Mouse (Mus musculus) spleen, embryonic (tissue): ENCODE results near the gene Rabggtb.

Source experiments
- CTCF ChIA-PET: fragments of 350-600 bp; sonication (Branson Sonifier 250); formaldehyde crosslinking; loops from one replicate; lab custom pipeline; 2022; lab: Charles Lee

Gene Rabggtb

GRCm38 (mm10) chr3:153921147-153921910 lies 8.5 kb upstream of the Rabggtb start:
- CTCF ChIA-PET: no interaction called here

DNA sequence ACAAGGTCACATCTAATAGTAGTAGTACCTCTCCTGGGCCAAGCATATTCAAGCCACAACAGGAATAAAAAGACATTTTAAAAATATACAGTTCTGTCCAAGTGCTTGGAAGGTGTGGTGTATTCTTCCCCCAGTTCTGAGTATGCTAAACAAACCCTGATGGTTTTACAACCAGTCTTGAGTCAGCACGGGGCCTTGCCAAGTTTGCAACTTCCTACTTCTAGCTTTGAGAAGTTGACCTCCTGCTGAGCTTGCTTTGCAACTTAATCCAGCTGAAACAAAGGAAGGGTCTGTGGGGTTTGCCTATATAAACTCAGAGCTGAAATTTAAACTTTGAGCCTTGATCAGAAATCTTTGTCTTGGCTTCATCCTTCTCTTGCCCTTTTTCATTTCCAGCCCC lies 4.4 kb upstream of the Rabggtb start:
- CTCF ChIA-PET: no interaction called here

DNA sequence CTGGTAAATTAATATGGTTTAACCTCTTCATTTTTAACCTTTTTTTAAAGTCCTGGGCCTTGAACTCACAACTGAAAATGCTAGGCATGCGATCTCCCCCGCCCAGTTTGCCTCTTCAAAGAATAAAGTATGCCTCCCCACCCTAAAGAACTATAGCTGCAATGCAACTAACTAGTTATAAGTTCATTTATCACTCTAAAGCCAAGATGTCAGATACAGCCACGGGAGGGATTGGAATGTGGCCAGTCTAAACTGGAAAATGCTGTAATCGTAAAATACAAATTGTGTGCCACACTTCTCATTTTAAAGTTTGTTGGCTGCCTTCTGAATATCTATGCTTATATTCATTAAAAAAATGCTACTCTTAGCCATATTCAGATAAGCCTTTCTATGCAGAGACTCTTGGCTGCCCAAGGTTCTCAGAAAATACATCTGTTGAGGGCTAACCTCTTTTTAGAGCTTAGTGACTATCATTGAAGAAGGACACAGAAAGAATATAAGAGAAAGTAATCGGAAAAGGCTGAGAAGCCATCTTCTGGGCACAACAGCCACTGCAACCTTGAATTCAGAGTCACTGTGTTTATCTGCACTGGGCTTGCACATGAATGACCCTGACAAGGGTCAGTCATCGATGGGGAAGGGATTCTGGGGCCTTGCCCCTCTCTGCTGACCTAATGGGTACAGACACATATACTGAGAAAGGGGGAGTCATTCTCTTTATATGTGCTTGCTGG lies 868 bp upstream of the Rabggtb start:
- CTCF ChIA-PET: no interaction called here

- CTCF ChIA-PET: no interaction called here
Measured at GRCm38 (mm10) chr3:153911882-153912440, 848 bp downstream of the Rabggtb start.

DNA sequence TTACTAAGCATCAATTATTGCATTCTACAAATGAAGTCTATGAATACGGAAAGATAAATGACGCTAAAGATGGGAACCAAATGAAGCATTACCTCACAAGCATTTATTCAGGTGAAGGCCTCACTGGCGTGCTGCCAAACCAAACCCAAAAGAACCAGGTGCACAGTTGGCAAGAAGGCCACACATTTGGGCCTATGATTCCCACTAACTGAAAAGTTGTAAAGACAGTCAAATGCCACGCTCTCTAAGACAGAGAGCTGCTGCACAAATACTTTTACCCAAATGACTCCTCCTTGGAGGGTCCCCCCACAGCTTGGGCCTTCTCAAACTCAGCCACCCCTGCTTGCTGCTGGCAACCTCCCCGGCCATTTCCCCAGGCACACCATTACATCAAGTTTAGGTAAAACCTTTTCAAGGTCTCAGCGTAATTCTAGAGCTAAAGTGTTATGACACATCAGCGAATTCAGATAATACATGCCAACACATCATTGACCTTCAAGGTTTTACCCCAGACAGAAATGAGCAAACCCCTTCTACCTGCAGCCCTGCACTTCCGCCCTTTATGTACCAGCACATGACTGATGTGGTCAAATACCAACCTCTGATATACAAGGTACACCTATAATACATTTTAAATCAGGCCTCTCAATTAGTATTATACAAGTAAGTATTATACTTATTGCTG lies 1.5 kb downstream of the Rabggtb start:
- CTCF ChIA-PET: no interaction called here

DNA sequence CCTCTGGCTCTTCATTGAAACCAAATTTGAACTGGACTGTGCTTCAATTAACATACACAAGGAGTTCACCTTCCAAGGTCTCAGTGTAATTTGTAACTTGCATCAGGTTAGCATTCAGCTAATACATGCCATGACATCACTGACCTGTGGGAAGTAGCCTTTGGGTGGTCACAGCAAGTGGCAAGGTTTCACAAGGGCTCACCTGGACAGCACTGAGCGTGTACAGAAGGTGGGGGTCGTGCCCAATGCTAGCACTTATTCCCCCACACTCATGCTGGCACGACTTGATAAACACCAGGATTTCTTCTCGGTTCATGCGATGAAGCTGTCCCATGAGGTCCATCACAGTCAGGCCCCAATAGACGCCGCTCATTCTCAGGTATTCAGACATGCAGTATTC lies 2.3 kb downstream of the Rabggtb start:
- CTCF ChIA-PET: no interaction called here

DNA sequence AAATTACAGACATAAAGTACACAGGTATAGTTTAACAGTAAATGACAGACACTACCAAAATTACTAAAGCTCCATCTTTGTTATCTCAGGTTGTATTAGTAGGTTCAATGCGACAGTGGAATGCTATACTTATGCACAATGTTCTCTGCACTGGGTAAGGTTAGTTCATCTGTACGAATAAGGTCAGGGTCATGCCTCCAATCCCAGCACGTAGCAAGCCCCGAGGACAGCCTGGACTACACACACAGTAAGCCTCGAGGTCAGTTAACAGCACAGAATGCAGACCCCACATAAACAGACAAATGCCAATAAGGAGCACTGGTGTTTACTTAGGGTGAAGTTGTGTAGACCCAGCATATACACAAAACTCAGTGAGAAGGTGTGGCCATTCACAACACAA lies 3.9 kb downstream of the Rabggtb start:
- CTCF ChIA-PET: interaction anchor here (0.6 kb wide), 1 partner anchor 17 kb away, joined by 18 read pairs; no protein-coding TSS in a partner anchor

- CTCF ChIA-PET: no interaction called here
Measured at GRCm38 (mm10) chr3:153906136-153906871, 6.5 kb downstream of the Rabggtb start, which contains the start of gene Msh4. Gene Msh4 (minus strand): TSS chr3:153906138.

DNA sequence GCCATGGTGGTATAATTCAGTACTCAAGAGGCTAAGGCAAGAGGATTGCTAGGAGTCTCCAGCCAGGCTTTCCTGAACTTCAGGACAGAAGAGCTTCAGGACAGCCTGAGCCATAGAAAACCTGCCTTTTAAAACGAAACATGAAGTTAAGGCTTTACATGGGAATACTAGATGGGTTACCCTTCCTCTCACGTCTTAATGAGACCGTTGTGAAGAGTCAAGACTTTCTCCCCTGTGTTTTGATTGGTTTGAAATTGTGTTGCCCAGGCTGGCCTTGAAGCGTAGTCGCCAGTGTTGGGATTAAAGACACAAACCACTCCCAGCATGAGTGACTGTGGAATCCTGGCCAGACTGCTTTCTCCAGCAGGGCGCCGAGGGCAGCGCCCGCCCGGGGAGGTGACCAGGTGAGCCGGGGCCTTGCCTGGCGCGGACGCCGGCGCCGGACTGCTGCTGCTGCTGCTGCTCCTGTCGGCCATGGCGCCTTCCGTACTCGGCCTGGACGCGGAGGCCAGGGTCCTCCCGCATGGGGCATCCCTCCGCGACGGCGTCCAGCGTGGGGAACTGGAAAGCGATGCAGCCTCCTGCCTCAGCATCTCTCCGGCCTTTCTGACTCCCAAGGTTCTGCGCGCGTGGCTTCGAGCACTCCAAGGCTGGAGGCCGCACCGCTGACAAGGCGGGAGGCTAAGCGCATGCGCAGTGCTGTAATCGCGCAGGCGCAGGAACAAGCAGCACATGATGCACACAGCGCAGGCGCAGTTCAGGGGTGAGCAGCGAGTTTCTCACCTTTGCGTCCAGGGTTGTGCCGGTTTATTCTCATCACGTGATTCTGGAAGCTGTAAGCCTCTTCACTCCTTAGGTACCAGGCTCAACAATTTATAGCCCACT lies 7.3 kb downstream of the Rabggtb start:
- CTCF ChIA-PET: interaction anchor here (0.6 kb wide), 1 partner anchor 1652 kb away, joined by 3 read pairs; no protein-coding TSS in a partner anchor

DNA sequence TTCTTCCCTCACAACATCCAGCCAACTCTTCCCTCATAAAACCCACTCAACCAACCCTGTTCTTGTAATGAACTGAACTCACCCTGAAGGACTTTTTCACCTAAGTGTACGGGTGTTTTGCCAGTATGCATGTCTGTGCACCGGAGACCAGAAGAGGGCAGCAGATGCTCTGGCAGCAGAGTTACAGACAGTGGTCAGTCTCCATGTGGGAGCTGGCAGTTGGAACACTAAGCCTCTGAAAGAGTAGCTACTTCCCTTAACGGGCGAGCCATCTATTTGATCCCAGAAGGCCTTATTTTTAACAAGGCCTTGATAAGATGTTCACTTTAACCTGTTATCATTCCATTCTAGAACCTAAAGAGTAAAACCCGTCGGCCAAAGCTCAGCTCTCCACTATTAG lies 8.2 kb downstream of the Rabggtb start:
- CTCF ChIA-PET: interaction anchor here (0.6 kb wide), 1 partner anchor 1651 kb away, joined by 3 read pairs; no protein-coding TSS in a partner anchor

GRCm38 (mm10) chr3:153902595-153902994 lies 10.2 kb downstream of the Rabggtb start:
- CTCF ChIA-PET: no interaction called here

DNA sequence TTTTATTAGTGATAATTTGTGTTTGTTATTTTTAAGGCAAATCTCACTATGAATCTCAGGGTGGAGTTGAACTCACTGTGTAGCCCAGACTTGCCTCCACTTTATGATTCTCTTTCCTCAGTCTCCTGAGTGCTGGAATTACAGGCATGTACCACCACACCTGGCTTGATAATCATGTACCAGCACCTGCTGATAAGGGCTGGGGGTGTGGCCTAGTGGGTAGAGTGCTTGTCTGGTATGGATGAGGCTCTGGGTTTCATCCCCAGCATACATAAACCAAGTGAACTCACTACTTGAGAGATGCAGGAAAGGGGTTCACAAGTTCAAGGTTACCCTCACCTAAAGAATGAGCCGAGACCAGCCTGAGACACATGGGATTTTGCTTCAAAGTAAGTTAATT lies 10.9 kb downstream of the Rabggtb start:
- CTCF ChIA-PET: no interaction called here

DNA sequence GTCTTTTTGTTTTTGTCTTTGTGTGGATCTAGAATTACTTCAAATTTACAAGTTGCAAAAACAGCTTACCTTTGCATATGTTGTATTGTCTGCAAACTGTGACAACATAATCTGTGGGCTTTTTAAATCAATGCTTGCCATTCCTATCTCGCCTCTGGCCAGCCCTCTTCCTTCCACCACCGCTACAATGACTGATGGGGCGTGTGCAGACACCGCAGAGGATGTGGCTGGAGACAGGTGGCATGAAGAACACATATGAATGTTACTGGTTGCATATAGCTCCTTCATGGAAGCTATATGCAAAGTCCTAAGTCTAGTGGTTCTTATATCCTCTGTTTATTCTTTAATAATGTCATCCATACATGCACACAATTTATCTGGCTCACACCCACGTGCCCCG lies 15.6 kb downstream of the Rabggtb start:
- CTCF ChIA-PET: no interaction called here

DNA sequence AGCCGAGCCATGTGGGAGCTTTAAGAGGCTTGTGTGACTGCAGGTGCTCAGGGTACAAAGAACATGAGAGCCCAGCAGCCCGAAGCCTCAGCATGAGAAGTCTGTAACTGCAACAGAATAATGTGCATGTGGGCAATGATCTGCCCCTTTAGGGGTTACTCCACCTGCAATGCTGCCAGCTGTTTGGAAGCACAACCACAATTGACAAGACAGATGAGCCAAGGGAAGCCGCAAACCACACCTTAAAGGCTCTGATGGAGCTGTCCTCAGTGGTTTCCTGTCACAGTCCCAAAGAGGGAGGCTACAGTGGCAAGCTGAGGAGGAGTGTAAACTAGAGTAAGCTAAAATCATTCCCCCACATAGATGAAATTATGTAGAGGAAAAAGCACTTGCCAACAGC lies 17.4 kb downstream of the Rabggtb start:
- CTCF ChIA-PET: no interaction called here

GRCm38 (mm10) chr3:153889188-153889781 lies 23.5 kb downstream of the Rabggtb start:
- CTCF ChIA-PET: no interaction called here

DNA sequence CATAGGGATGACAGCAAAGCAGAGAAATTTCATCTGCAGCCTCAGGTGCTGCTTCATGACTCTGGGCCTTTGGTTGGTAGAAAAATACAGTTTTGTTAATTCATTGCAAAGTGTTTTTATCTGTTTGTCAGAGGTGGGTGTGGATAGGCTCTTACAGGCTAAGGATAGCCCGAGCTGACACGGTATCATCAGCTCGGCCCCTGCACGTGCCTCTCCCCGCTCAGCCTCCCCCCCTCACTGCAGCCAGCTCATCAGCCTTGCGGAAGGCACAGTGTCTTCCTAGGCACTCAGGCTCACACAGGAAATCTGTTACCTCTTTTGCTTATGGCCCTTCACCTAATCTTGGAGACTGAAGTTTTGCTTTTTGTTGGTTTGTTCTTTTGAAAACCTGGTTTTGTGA lies 24.7 kb downstream of the Rabggtb start:
- CTCF ChIA-PET: no interaction called here

DNA sequence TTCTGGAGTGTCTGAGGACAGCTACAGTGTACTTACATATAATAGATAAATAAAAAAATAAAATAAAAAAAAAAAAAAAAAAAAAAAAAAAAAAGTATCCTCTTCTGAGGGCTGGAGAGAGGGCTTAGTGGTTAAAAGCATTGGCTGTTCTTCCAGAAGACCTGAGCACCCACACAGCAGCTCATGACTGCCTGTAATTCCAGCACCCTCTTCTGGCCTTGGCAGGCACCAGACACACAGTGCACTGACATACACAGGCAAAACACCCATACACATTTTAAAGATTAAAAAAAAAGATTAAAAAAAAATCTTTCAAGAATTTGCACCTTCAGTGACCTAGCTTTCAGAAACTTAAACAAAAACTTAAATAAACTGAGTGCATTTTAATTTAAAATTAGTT lies 26.5 kb downstream of the Rabggtb start:
- CTCF ChIA-PET: no interaction called here

- CTCF ChIA-PET: no interaction called here
Measured at GRCm38 (mm10) chr3:153871396-153871795, 41.4 kb downstream of the Rabggtb start.

DNA sequence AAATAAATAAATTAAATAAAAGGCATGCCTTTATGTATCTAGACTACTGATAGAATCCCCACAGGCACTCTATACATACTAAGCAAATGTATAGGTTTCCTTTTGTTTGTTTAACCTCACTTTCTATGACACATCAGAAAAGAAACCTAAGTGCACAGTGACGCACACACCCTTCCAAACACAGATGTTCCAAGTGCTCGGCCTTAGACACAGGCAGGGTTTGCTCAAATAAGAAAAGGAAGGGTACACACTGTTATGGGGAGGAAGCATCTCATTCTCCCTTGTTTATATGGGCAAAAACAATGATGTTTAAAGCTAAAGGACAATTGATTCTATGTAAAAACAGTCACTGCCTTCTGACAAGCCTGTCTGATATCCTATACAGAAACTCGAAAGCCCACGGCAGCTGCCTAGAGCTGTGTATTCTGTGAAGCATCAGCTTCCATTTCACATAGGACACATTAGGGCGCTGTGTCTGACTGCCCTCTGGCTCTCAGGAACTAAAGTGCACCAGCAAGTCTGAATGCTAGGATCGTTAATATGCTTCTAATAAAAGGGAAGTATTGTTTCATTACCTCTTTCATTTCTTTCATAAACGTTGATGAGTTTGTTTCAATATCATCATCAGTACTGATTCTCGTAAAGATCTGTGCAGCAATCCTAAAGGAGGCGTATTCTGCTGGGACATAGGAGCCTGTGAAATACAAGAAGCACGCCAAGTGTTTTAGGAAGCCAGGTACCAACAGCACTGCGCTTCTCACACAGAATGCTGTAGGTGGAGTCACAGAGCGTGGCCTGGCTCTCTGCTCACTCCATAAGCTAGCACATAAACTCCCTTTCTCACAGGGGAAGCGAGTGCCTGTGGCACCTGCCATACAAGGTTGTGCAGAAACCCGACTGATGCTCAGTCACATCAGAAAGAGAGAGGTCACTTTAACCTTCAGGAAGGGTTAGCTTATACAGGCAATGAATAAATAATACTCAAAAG lies 45.4 kb downstream of the Rabggtb start:
- CTCF ChIA-PET: no interaction called here
